Mouse (Mus musculus) CH12.LX (cell line): Measurements from ENCODE around the gene Gm14226. TPM values are rescaled to one million over a fixed set of nuclear protein-coding genes. Genes with fewer than 3 reads are reported as not detected.
A peak's percentile ranks its signal among the peaks of the same experiment; 100 is the strongest.

ENCODE experiments used
- DNase-seq: peaks from one replicate; pipeline ENCODE4 v3.0.0-alpha.2; 2013; ENCODE audit errors: extremely low read depth
- H3K27ac ChIP-seq: 2 replicates; pipeline ENCODE4 v1.5.1; 2012; ENCODE audit warnings: low read depth, mild to moderate bottlenecking, control low read depth, moderate library complexity; ENCODE audit not compliant: insufficient read depth
- H3K27me3 ChIP-seq: replicated peaks from 2 replicates; pipeline ENCODE3; 2012; ENCODE audit warnings: inconsistent platforms
- H3K36me3 ChIP-seq, 2 experiments: replicated peaks in 1 of 2; 2 replicates each; pipeline versions ENCODE3 to v1.6.1; 2012; ENCODE audit warnings: inconsistent platforms in 1 of 2, low read length in 1 of 2, mild to moderate bottlenecking in 1 of 2, mixed read lengths in 1 of 2, moderate library complexity in 1 of 2; ENCODE audit not compliant: control insufficient read depth in 1 of 2, insufficient read depth in 1 of 2
- H3K4me1 ChIP-seq, 2 experiments: 2 replicates each; pipeline ENCODE4 v1.6.1; 2012; ENCODE audit warnings: inconsistent platforms in 1 of 2, moderate library complexity in 1 of 2; ENCODE audit not compliant: insufficient read depth in 2 of 2, control insufficient read depth in 1 of 2
- H3K4me2 ChIP-seq: 2 replicates; pipeline ENCODE4 v1.6.1; 2012; ENCODE audit warnings: low read depth, mild to moderate bottlenecking, control low read depth; ENCODE audit not compliant: poor library complexity, insufficient read depth, severe bottlenecking
- H3K4me3 ChIP-seq, 3 experiments: fragments of 150-350 bp in 1 of 3; sonication (generic) in 1 of 3; replicated peaks in 1 of 3; 2 replicates each; pipeline versions ENCODE3 to v1.5.1; 2011 to 2012; ENCODE audit warnings: low read depth in 2 of 3, low read length in 2 of 3, mild to moderate bottlenecking in 2 of 3, moderate library complexity in 2 of 3, control low read depth in 1 of 3, improper control_type of control experiment in 1 of 3, inconsistent platforms in 1 of 3, mixed read lengths in 1 of 3; ENCODE audit not compliant: poor library complexity in 1 of 3
- H3K79me2 ChIP-seq: replicated peaks from 2 replicates; pipeline ENCODE4 v1.6.1; 2012; ENCODE audit warnings: mild to moderate bottlenecking, moderate library complexity; ENCODE audit not compliant: control insufficient read depth, poor library complexity, insufficient read depth, severe bottlenecking; ENCODE audit errors: extremely low read depth
- H3K9ac ChIP-seq: 2 replicates; pipeline ENCODE4 v1.6.1; 2012; ENCODE audit warnings: low read depth, mild to moderate bottlenecking, control low read depth, moderate library complexity; ENCODE audit not compliant: insufficient read depth
- H3K9me3 ChIP-seq: replicated peaks from 2 replicates; pipeline ENCODE3; 2012; ENCODE audit warnings: low read length, inconsistent platforms, mixed read lengths
- BHLHE40 ChIP-seq: IDR thresholded peaks from 2 replicates; pipeline ENCODE4 v1.6.1; 2011; ENCODE audit warnings: mild to moderate bottlenecking, low read depth, low read length, improper control_type of control experiment
- CHD1 ChIP-seq: IDR thresholded peaks from 2 replicates; pipeline ENCODE4 v1.6.1; 2012; ENCODE audit warnings: low read depth, low read length, improper control_type of control experiment, inconsistent platforms
- CHD2 ChIP-seq: IDR thresholded peaks from 2 replicates; pipeline ENCODE4 v1.6.1; 2011; ENCODE audit warnings: low read length, improper control_type of control experiment
- CTCF ChIP-seq, 2 experiments: IDR thresholded peaks in 1 of 2; conservative IDR thresholded peaks in 1 of 2; 2 replicates each; pipeline ENCODE4 v1.5.1; 2011 to 2012; ENCODE audit warnings: low read depth in 2 of 2, low read length in 2 of 2, improper control_type of control experiment in 1 of 2, inconsistent platforms in 1 of 2, mild to moderate bottlenecking in 1 of 2, moderate library complexity in 1 of 2
- E2F4 ChIP-seq: IDR thresholded peaks from 2 replicates; pipeline ENCODE4 v1.6.1; 2011; ENCODE audit warnings: low read depth, low read length, improper control_type of control experiment; ENCODE audit not compliant: insufficient replicate concordance
- ELF1 ChIP-seq: IDR thresholded peaks from 2 replicates; pipeline ENCODE4 v1.6.1; 2014; ENCODE audit warnings: low read depth, mild to moderate bottlenecking, inconsistent platforms, low read length, improper control_type of control experiment
- EP300 ChIP-seq: IDR thresholded peaks from 2 replicates; pipeline ENCODE4 v1.6.1; 2011; ENCODE audit warnings: low read length, improper control_type of control experiment
- ETS1 ChIP-seq: conservative IDR thresholded peaks from 2 replicates; pipeline ENCODE4 v1.6.1; 2012; ENCODE audit warnings: low read depth, mild to moderate bottlenecking, inconsistent platforms, low read length, improper control_type of control experiment, moderate library complexity
- GABPA ChIP-seq: IDR thresholded peaks from 2 replicates; pipeline ENCODE4 v1.6.1; 2012; ENCODE audit warnings: low read depth, low read length, improper control_type of control experiment, inconsistent platforms; ENCODE audit not compliant: insufficient replicate concordance
- IRF4 ChIP-seq: IDR thresholded peaks from 2 replicates; pipeline ENCODE4 v1.6.1; 2014; ENCODE audit warnings: low read depth, mild to moderate bottlenecking, inconsistent platforms, low read length, improper control_type of control experiment
- JUN ChIP-seq: IDR thresholded peaks from 2 replicates; pipeline ENCODE4 v1.6.1; 2011; ENCODE audit warnings: low read depth, mild to moderate bottlenecking, low read length, improper control_type of control experiment, moderate library complexity; ENCODE audit not compliant: insufficient read depth
- JUND ChIP-seq: conservative IDR thresholded peaks from 2 replicates; pipeline ENCODE4 v1.6.1; 2011; ENCODE audit warnings: low read depth, low read length, improper control_type of control experiment
- KAT2A ChIP-seq: IDR thresholded peaks from 2 replicates; pipeline ENCODE4 v1.6.1; 2012; ENCODE audit warnings: low read length, improper control_type of control experiment, inconsistent platforms; ENCODE audit not compliant: insufficient replicate concordance
- MAFK ChIP-seq: IDR thresholded peaks from 2 replicates; pipeline ENCODE4 v1.6.1; 2011; ENCODE audit warnings: low read length, improper control_type of control experiment; ENCODE audit not compliant: insufficient replicate concordance
- MAX ChIP-seq: IDR thresholded peaks from 2 replicates; pipeline ENCODE4 v1.6.1; 2011; ENCODE audit warnings: low read length, improper control_type of control experiment
- MAZ ChIP-seq: IDR thresholded peaks from 2 replicates; pipeline ENCODE4 v1.6.1; 2012; ENCODE audit warnings: low read depth, mild to moderate bottlenecking, inconsistent platforms, low read length, improper control_type of control experiment, moderate library complexity
- MEF2A ChIP-seq: IDR thresholded peaks from 2 replicates; pipeline ENCODE4 v1.6.1; 2014; ENCODE audit warnings: low read depth, mild to moderate bottlenecking, inconsistent platforms, low read length, improper control_type of control experiment, borderline replicate concordance
- MXI1 ChIP-seq: IDR thresholded peaks from 2 replicates; pipeline ENCODE4 v1.6.1; 2011; ENCODE audit warnings: mild to moderate bottlenecking, low read depth, low read length, improper control_type of control experiment
- NELFE ChIP-seq: IDR thresholded peaks from 2 replicates; pipeline ENCODE4 v1.6.1; 2011; ENCODE audit warnings: low read depth, low read length, improper control_type of control experiment
- NRF1 ChIP-seq: IDR thresholded peaks from 2 replicates; pipeline ENCODE4 v1.6.1; 2014; ENCODE audit warnings: low read depth, mild to moderate bottlenecking, inconsistent platforms, low read length, improper control_type of control experiment, moderate library complexity
- PAX5 ChIP-seq: IDR thresholded peaks from 2 replicates; pipeline ENCODE4 v1.6.1; 2012; ENCODE audit warnings: low read length, inconsistent platforms, mixed read lengths
- POLR2A ChIP-seq: IDR thresholded peaks from 2 replicates; pipeline ENCODE4 v1.6.1; 2011; ENCODE audit warnings: low read depth, mild to moderate bottlenecking, improper control_type of control experiment, low read length
- POLR2AphosphoS2 ChIP-seq: IDR thresholded peaks from 2 replicates; pipeline ENCODE4 v1.6.1; 2011; ENCODE audit warnings: low read depth, low read length, improper control_type of control experiment
- RAD21 ChIP-seq: IDR thresholded peaks from 2 replicates; pipeline ENCODE4 v1.6.1; 2011; ENCODE audit warnings: low read depth, mild to moderate bottlenecking, low read length, improper control_type of control experiment, moderate library complexity
- RCOR1 ChIP-seq: conservative IDR thresholded peaks from 2 replicates; pipeline ENCODE4 v1.6.1; 2012; ENCODE audit warnings: low read depth, mild to moderate bottlenecking, inconsistent platforms, low read length, improper control_type of control experiment
- SIN3A ChIP-seq: IDR thresholded peaks from 2 replicates; pipeline ENCODE4 v1.6.1; 2012; ENCODE audit warnings: low read length, improper control_type of control experiment, inconsistent platforms
- UBTF ChIP-seq: IDR thresholded peaks from 2 replicates; pipeline ENCODE4 v1.6.1; 2012; ENCODE audit warnings: low read depth, mild to moderate bottlenecking, inconsistent platforms, low read length, improper control_type of control experiment, moderate library complexity
- USF2 ChIP-seq: conservative IDR thresholded peaks from 2 replicates; pipeline ENCODE4 v1.6.1; 2011; ENCODE audit warnings: low read depth, low read length, improper control_type of control experiment
- ZC3H11A ChIP-seq: IDR thresholded peaks from 2 replicates; pipeline ENCODE4 v1.6.1; 2012; ENCODE audit warnings: low read depth, mild to moderate bottlenecking, inconsistent platforms, low read length, improper control_type of control experiment
- ZKSCAN1 ChIP-seq: IDR thresholded peaks from 2 replicates; pipeline ENCODE4 v1.6.1; 2012; ENCODE audit warnings: low read depth, inconsistent platforms, low read length, improper control_type of control experiment, borderline replicate concordance
- ZMIZ1 ChIP-seq: IDR thresholded peaks from 2 replicates; pipeline ENCODE4 v1.6.1; 2012; ENCODE audit warnings: low read depth, mild to moderate bottlenecking, inconsistent platforms, low read length, improper control_type of control experiment
- ZNF384 ChIP-seq: IDR thresholded peaks from 2 replicates; pipeline ENCODE4 v1.6.1; 2012; ENCODE audit warnings: low read depth, low read length, improper control_type of control experiment, inconsistent platforms
- dilution Hi-C: fragments of 300-500 bp; cut with MboI; formaldehyde crosslinking; loops from 2 replicates; pipeline ENCODE4 v1.14.3; 2020; ENCODE audit warnings: low sequenced_read_pairs; ENCODE audit not compliant: extremely low pct_unique_long_range_greater_than_20kb, extremely low pct_ligation_motif_present
- in situ Hi-C: fragments of 300-500 bp; cut with MboI; formaldehyde crosslinking; loops from 3 replicates; pipeline ENCODE4 v1.14.3; 2019; ENCODE audit warnings: low sequenced_read_pairs, low pct_ligation_motif_present, low pct_unique_long_range_greater_than_20kb, mixed read lengths
- polyA plus RNA-seq: library from polyadenylated mRNA; unstranded; fragments of >175 nt; gene quantifications from 2 replicates; pipeline ENCODE4 v1.2.1, GENCODE M21; 2012; ENCODE audit warnings: low read depth; ENCODE audit not compliant: insufficient read length
- total RNA-seq, 2 experiments: library from RNA; depleted of rRNA; stranded (reverse); fragments of 300-350 nt in 1 of 2; fragments of >200 nt in 1 of 2; gene quantifications; 2 replicates each; pipeline ENCODE4 v1.2.3; 2012 to 2014

Gm14226 gene
- total and polyA plus RNA-seq, 3 experiments = not detected

GRCm38 (mm10) chr2:155045075-155045474 is 27.0 kb downstream of the Gm14226 start:
- no peak for TF ChIP-seq UBTF
- no peak for TF ChIP-seq CHD2
- TF ChIP-seq ETS1 = no peak
- peak; percentile 96 for TF ChIP-seq ZNF384
- TF ChIP-seq EP300 = peak; percentile 20; the same call in 1 of the 2 replicates
- no peak for TF ChIP-seq IRF4
- TF ChIP-seq MXI1 = no peak
- no peak for TF ChIP-seq MAZ
- TF ChIP-seq RAD21 = no peak; the same call in 1 of the 2 replicates
- TF ChIP-seq USF2 = no peak
- TF ChIP-seq ZMIZ1 = no peak
- TF ChIP-seq CTCF (conservative IDR thresholded peaks at IDR 0.05 in 1 of 2, IDR thresholded peaks at IDR 0.05 in 1 of 2; ENCODE audit: low read depth in 2 of 2, low read length in 2 of 2) = peak in 1 of 2 experiments; percentile 4; a peak in 1 of 4 replicates
- no peak for TF ChIP-seq BHLHE40
- no peak for TF ChIP-seq ELF1
- Histone ChIP-seq H3K27ac (peak overlapping the region; percentile 16; the same call in 1 of the 2 replicates), H3K9ac (peak overlapping the region; percentile 46; the same call in 1 of the 2 replicates), H3K4me2 (peak overlapping the region; percentile 1; the same call in 1 of the 2 replicates), H3K4me1 (peaks cover 11 to 40% of the 10 kb centered on the region in 2 experiments), H3K36me3 (peaks cover 0 to 5% of the 10 kb centered on the region in 2 experiments), H3K9me3 (no peaks in the 10 kb centered on the region), H3K79me2 (peaks cover 15% of the 10 kb centered on the region), H3K4me3 (peak overlapping the region in 1 of 3 experiments; percentile 2), H3K27me3 (no peaks in the 10 kb centered on the region)
- in situ Hi-C loops = no loop called here
- dilution Hi-C loops = no loop called here
- DNase-seq = peak; percentile 59

- Histone ChIP-seq H3K27ac (no peak overlapping the region), H3K9ac (peak overlapping the region; percentile 85; the same call in 1 of the 2 replicates), H3K4me1 (peaks cover 15 to 44% of the 10 kb centered on the region in 2 experiments), H3K9me3 (no peaks in the 10 kb centered on the region), H3K27me3 (no peaks in the 10 kb centered on the region), H3K4me2 (0 out of 2 replicates have a peak overlapping the region, but pooled peaks have one; percentile 39), H3K4me3 (peak overlapping the region in 2 of 3 experiments; percentile 55 to 81), H3K79me2 (peaks cover 15% of the 10 kb centered on the region), H3K36me3 (peaks cover 0 to 6% of the 10 kb centered on the region in 2 experiments)
- peak; percentile 81 for DNase-seq
- dilution Hi-C loops = no loop called here
- in situ Hi-C loops = no loop called here
- no peak for TF ChIP-seq MAFK
- no peak for TF ChIP-seq RCOR1
- no peak for TF ChIP-seq MAX
- TF ChIP-seq ZNF384 = peak; percentile 50; the same call in 1 of the 2 replicates
- peak; percentile 51 for TF ChIP-seq BHLHE40
- no peak; the same call in none of the 2 replicates for TF ChIP-seq RAD21
- TF ChIP-seq E2F4 = no peak
- TF ChIP-seq POLR2A = no peak; the same call in 1 of the 2 replicates
- TF ChIP-seq ETS1 = peak; percentile 46; the same call in 1 of the 2 replicates
- no peak for TF ChIP-seq USF2
- TF ChIP-seq EP300 = peak; percentile 90
- TF ChIP-seq ZMIZ1 = no peak
- no peak for TF ChIP-seq KAT2A
- TF ChIP-seq JUN = peak; percentile 86
- peak; percentile 91 for TF ChIP-seq JUND
- TF ChIP-seq MEF2A = 0 out of 2 replicates have a peak, but pooled peaks have one; percentile 51
- TF ChIP-seq NRF1 = no peak
- no peak for TF ChIP-seq ZC3H11A
- no peak for TF ChIP-seq PAX5
- no peak for TF ChIP-seq POLR2AphosphoS2
- no peak for TF ChIP-seq ELF1
- no peak for TF ChIP-seq ZKSCAN1
- TF ChIP-seq CHD2 = no peak
- no peak for TF ChIP-seq SIN3A
- TF ChIP-seq NELFE = no peak
- no peak for TF ChIP-seq CHD1
- TF ChIP-seq GABPA = no peak
Observed at GRCm38 (mm10) chr2:155046803-155047202, 28.7 kb downstream of the Gm14226 start.
